Mouse (Mus musculus) T-helper 17 cell (primary cell): Measurements from ENCODE around the gene Brap.

Experiments
- in situ Hi-C, 2 experiments: fragments of 300-600 bp; cut with MboI, MseI; formaldehyde crosslinking; loops; 1 replicate in 1 of 2; 2 replicates in 1 of 2; pipeline ENCODE4 v1.15.1; 2025; ENCODE audit warnings: high pct_unique_total_duplicates in 2 of 2

Brap gene

DNA sequence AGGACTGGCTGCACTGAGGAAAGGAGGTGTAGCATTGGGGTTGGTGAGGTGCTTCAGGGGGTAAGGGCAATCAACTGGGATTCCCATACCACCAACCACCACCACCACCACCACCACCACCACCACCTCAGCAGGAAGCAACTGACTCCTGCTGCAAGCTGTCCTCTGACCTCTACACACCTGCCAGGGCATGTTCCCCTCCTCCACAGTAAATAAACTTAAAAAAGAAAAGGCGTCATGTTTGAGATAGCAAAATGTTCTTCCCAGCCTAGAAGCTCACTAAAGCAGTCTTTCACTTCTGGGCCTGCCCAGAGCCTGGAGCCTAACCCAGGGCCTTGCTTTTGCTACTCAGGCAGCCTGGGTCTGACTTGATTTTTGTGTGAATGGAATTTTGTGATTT, 54.0 kb downstream of the Brap start:
- in situ Hi-C loops = no loop called here

DNA sequence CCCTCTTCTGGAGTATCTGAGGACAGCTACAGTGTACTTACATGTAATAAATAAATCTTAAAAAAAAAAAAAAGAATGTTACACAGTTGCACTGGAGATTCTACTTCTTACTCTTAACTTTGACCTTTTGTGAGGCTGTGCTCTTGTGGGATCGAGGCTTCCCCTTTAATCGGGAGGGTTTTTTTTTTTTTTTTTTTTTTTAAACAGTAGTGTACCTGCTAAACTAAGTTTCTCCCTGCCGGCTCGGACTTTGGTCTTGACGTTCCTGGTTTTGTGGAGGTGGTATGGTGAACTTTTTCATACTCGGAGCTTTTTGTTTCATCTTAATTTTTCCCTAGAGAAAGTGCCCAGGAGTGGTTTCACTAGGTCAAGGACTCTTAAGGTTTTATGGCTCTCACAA, 54.6 kb downstream of the Brap start:
- in situ Hi-C loops = loop anchor here in 1 of 2 experiments (5.0 kb wide), 1 partner anchor 127 kb away; no protein-coding TSS in a partner anchor

DNA sequence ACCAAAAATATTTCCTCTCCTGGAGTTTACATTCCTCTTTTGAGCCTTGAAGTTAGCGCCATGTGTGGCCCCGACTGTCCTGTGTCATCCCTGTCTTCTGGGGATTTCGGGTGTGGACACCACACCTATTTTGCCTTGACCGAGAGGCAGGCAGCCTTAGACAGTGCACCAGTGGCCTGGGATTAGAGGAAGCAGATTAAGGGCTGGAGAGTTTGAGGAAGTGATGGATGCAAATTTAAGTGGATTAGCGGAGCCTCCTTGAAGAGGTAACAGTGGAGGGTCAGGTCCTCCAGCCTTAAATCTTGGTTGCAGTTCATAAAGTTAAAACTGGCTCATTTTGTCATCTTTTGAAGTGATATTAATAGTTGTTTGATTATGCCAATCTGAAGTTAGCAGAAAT, 58.1 kb downstream of the Brap start:
- in situ Hi-C loops = loop anchor here in 1 of 2 experiments (5.0 kb wide), 1 partner anchor 124 kb away; no protein-coding TSS in a partner anchor

DNA sequence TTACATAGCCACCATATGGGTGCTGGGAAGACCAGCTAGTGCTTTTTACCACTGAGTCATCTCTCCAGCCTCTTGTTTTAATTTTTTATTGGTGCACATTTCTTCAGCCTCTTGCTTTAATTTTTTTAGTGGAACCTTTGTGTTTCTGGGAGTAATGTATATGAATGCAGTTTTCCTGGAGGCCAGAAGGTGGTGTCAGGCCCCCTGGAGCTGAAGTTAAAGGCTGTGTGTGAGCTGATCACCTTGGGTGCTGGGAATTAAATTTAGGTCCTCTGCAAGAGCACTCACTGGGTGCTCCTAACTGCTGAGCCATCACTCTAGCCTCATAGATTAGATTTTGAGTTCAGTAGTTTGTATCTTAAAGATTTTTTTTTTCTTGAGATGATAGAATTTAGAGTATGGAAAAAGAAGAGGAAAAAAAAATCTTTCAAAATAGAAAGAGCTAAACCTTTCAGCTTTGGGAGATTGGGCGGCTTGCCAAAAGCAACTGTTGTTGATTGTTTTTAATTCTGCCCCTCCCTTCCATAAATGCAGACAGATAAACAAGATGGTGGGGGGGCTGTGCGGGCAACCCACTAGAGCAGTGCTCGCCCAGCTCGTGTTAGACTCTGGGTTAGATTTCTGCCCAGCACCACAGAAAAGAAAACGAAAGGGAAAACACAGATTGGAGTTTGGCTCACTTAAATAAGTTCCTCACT, 60.7 kb downstream of the Brap start:
- in situ Hi-C loops = no loop called here

DNA sequence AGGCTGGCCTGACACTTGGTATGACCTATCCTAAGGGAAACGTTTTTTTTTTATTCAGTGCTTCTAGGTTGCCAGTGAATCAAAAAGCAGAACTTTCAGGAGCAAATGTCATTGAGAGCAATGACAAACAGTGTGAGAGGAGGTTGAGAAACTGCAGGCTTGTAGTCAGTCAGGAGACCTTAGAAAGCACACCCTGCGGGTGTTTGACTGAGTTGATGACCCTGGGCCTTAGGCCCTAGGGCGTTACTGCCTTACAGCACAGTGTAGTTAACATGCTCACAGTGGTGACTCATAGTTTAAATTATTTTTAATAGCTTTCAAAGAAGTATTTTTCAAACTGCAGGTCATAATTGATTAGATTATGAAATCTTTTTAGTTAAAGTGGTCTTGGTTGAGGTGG, 61.5 kb downstream of the Brap start:
- in situ Hi-C loops = no loop called here

DNA sequence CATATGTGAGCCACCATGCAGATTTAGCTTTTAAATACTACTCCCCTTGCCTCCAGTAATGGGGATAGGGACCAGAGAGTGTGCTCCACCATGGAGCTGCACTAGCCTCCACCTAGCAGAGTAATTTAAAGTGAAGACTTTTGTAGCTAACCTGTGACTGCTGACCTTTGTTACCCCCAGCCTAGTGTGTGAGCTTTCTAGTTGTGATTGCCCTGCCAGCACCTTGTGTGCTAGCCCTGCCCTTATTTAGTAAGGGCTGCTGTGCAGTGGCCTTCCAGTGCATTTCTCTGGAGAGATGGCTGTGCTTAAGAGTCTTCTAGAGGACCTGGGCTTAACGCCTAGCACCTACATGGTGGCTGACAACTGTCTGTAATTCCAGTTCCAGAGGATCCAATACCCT, 64.3 kb downstream of the Brap start:
- in situ Hi-C loops = no loop called here

DNA sequence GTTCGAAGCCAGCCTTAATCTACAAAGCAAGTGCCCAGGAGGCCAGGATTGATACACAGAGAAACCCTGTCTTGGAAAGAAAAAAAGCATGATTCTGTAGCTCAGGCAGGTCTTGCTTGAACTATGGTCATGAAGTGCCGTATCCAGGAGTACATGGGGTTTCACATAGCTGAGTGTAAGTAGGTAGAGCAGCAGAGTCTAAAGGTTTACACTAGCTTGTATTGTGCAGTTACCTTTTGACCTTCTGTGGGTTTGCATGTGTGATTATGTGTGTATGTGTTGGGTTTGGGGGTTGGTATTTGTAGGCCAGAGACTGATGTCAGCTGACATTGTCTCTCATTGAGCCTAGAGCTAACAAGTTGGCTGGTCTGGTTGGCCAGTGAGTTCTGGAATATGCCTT, 69.7 kb downstream of the Brap start:
- in situ Hi-C loops = no loop called here

DNA sequence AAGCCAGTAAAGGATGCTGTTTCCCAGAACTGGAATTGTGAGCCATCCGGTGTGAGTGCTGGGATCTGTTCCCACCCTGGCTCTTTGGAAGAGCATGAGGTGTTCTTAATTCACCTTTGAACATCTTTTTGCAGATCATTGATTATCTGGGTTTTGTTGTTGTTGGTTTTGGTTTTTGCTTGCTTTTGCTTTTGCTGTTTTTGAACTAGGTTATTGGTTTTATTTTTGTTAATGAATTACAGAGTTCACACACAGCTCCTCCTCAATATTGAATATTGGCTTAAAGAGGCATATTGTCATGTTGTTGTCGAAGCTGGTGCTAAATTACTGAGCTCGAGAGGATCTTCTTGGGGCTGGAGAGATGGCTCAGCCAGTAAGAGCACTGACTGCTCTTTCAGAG, 76.3 kb downstream of the Brap start:
- in situ Hi-C loops = no loop called here
